Mouse (Mus musculus) left cerebral cortex, postnatal 36 days (tissue): ENCODE measurements around the gene Usf2. TPM values are rescaled to one million over a fixed set of nuclear protein-coding genes. Genes with fewer than 3 reads are reported as not detected.
A peak's percentile ranks its signal among the peaks of the same experiment; 100 is the strongest.
"Not testable (repeated sequence)": the region's sequence is repeated elsewhere in the genome, so short reads cannot be mapped to it uniquely, and the experiment has no call there.

Experiments
- DNase-seq, 2 experiments: peaks; one replicate each; pipeline ENCODE4 v3.0.0; 2021 to 2022; ENCODE audit warnings: low spot score in 2 of 2, mixed read lengths in 1 of 2
- intact Hi-C: fragments of 180-260 bp; cut with DNase I; formaldehyde crosslinking; loops from one replicate; pipeline ENCODE4 v1.15.1; 2025
- total RNA-seq, 2 experiments: library from RNA; stranded (reverse); gene quantifications; 2 replicates each; pipeline ENCODE4 v1.2.3; 2021

Usf2 gene
- total RNA-seq, 2 experiments from 2014 or later = 135 to 147 TPM

GRCm38 (mm10) chr7:30935422-30936099, 21.0 kb downstream of the Usf2 start:
- DNase-seq, intact Hi-C loops: not testable (repeated sequence)

GRCm38 (mm10) chr7:30924581-30924980, 32.0 kb downstream of the Usf2 start, which contains the start of gene Hamp2:
TSS of gene Hamp2 (minus strand) at chr7:30924681.
- DNase-seq, intact Hi-C loops: not testable (repeated sequence)

GRCm38 (mm10) chr7:30924071-30924470, 32.5 kb downstream of the Usf2 start:
- no peak for DNase-seq
- intact Hi-C loops = no loop called here

GRCm38 (mm10) chr7:30922490-30922889, 34.1 kb downstream of the Usf2 start:
- intact Hi-C loops, DNase-seq: not testable (repeated sequence)

GRCm38 (mm10) chr7:30920217-30920616, 36.4 kb downstream of the Usf2 start:
- intact Hi-C loops = no loop called here
- no peak for DNase-seq

GRCm38 (mm10) chr7:30917219-30917618, 39.4 kb downstream of the Usf2 start:
- DNase-seq = no peak
- intact Hi-C loops = no loop called here

- DNase-seq = no peak
- intact Hi-C loops = no loop called here
Observed at GRCm38 (mm10) chr7:30916713-30917112, 39.9 kb downstream of the Usf2 start.

- intact Hi-C loops = no loop called here
- DNase-seq = no peak
Observed at GRCm38 (mm10) chr7:30914732-30915131, 41.9 kb downstream of the Usf2 start, which contains the start of gene Mag. TSS of gene Mag (minus strand) at chr7:30914873.

GRCm38 (mm10) chr7:30909773-30910172, 46.8 kb downstream of the Usf2 start:
- intact Hi-C loops = no loop called here
- DNase-seq = no peak

GRCm38 (mm10) chr7:30908992-30909431, 47.6 kb downstream of the Usf2 start:
- no peak for DNase-seq

GRCm38 (mm10) chr7:30908277-30908991, 48.2 kb downstream of the Usf2 start:
- DNase-seq = no peak
- intact Hi-C loops = no loop called here

More at GRCm38 (mm10) chr7:30908992-30909431, 47.6 kb downstream of the Usf2 start:
- intact Hi-C loops = no loop called here

GRCm38 (mm10) chr7:30904042-30904441, 52.6 kb downstream of the Usf2 start:
- intact Hi-C loops = no loop called here
- peak; percentile 19 for DNase-seq

Other genes with a start within 250 kb of the Usf2 start
- under 1 TPM; 0.23 to 0.47 TPM for gene Atp4a, start 244.6 kb downstream of the Usf2 start, total RNA-seq
- gene Tmem147, start 227.3 kb downstream of the Usf2 start, total RNA-seq = 100 to 1,000 TPM; 114 to 115 TPM
- under 1 TPM in 1 of 2 experiments, not detected in 1; 0.35 TPM for gene Gapdhs, start 213.1 kb downstream of the Usf2 start, total RNA-seq
- 1 to 10 TPM; 5.5 to 7.9 TPM for gene Sbsn, start 205.3 kb downstream of the Usf2 start, total RNA-seq
- 1 to 10 TPM; 2.6 to 3.6 TPM for gene Dmkn, start 193.0 kb downstream of the Usf2 start, total RNA-seq
- not detected for gene Krtdap, start 168.9 kb downstream of the Usf2 start, total RNA-seq
- gene Ffar2, start 133.0 kb downstream of the Usf2 start, total RNA-seq = not detected
- gene Ffar3, start 100.6 kb downstream of the Usf2 start, total RNA-seq = not detected
- not detected for gene Ffar1, start 95.2 kb downstream of the Usf2 start, total RNA-seq
- gene Cd22, start 76.5 kb downstream of the Usf2 start, total RNA-seq = not detected
- 100 to 1,000 TPM; 137 to 247 TPM for gene Mag, start 41.9 kb downstream of the Usf2 start, total RNA-seq
- gene Hamp2, start 32.1 kb downstream of the Usf2 start, total RNA-seq = not detected
- gene Hamp, start 12.8 kb downstream of the Usf2 start, total RNA-seq = not detected
- 1 to 10 TPM; 7.0 to 9.8 TPM for gene Lsr, start 16.7 kb upstream of the Usf2 start, total RNA-seq
- not detected for gene Fam187b, start 17.0 kb upstream of the Usf2 start, total RNA-seq
- 10 to 100 TPM; 19.8 to 39.0 TPM for gene Fxyd5, start 85.7 kb upstream of the Usf2 start, total RNA-seq
- 100 to 1,000 TPM; 184 to 245 TPM for gene Fxyd7, start 94.7 kb upstream of the Usf2 start, total RNA-seq
- gene Fxyd1, start 100.4 kb upstream of the Usf2 start, total RNA-seq = 10 to 100 TPM; 75.9 to 86.2 TPM
- 10 to 100 TPM; 27.4 to 28.7 TPM for gene Lgi4, start 102.5 kb upstream of the Usf2 start, total RNA-seq
- not detected for gene Fxyd3, start 119.9 kb upstream of the Usf2 start, total RNA-seq
- gene Hpn, start 158.5 kb upstream of the Usf2 start, total RNA-seq = 1 to 10 TPM; 2.1 to 4.5 TPM
- gene Scn1b, start 170.2 kb upstream of the Usf2 start, total RNA-seq = 100 to 1,000 TPM; 640 to 844 TPM
- 100 to 1,000 TPM in 1 of 2 experiments, 10 to 100 TPM in 1; 94.0 to 120 TPM for gene Gramd1a, start 199.1 kb upstream of the Usf2 start, total RNA-seq